Mouse (Mus musculus) liver, embryonic 15.5 days (tissue): ENCODE measurements around the gene Zdhhc5. TPM values are rescaled to one million over a fixed set of nuclear protein-coding genes. Genes with fewer than 3 reads are reported as not detected.
A peak's percentile ranks its signal among the peaks of the same experiment; 100 is the strongest.
"Not testable (repeated sequence)": the region's sequence is repeated elsewhere in the genome, so short reads cannot be mapped to it uniquely, and the experiment has no call there.

Source experiments
- ATAC-seq: fragments of 200-750 bp; cut with Nextera tagmentation; 2 replicates; pipeline ENCODE4 v1.8.0; 2017; ENCODE audit warnings: moderate number of reproducible peaks, mild to moderate bottlenecking, moderate library complexity; ENCODE audit not compliant: insufficient read depth
- H3K27ac ChIP-seq: fragments of 300-500 bp; sonication (generic); replicated peaks from 2 replicates; pipeline ENCODE4 v1.5.1; 2015; ENCODE audit warnings: mild to moderate bottlenecking, inconsistent platforms
- H3K27me3 ChIP-seq: fragments of 300-500 bp; sonication (generic); 2 replicates; pipeline ENCODE4 v1.6.1; 2015; ENCODE audit warnings: mild to moderate bottlenecking, inconsistent platforms
- H3K36me3 ChIP-seq: fragments of 300-500 bp; sonication (generic); replicated peaks from 2 replicates; pipeline ENCODE4 v1.6.1; 2015; ENCODE audit warnings: moderate library complexity, mild to moderate bottlenecking, inconsistent platforms
- H3K4me1 ChIP-seq: fragments of 300-500 bp; sonication (generic); replicated peaks from 2 replicates; pipeline ENCODE4 v1.6.1; 2015; ENCODE audit warnings: inconsistent platforms
- H3K4me2 ChIP-seq: fragments of 300-500 bp; sonication (generic); 2 replicates; pipeline ENCODE4 v1.6.1; 2015; ENCODE audit warnings: moderate library complexity, mild to moderate bottlenecking, inconsistent platforms
- H3K4me3 ChIP-seq: fragments of 300-500 bp; sonication (generic); replicated peaks from 2 replicates; pipeline ENCODE4 v1.5.1; 2015; ENCODE audit warnings: mild to moderate bottlenecking, inconsistent platforms
- H3K9ac ChIP-seq: fragments of 300-500 bp; sonication (generic); 2 replicates; pipeline ENCODE4 v1.6.1; 2015; ENCODE audit warnings: moderate library complexity, mild to moderate bottlenecking, inconsistent platforms
- H3K9me3 ChIP-seq: fragments of 300-500 bp; sonication (generic); replicated peaks from 2 replicates; pipeline ENCODE4 v1.6.1; 2016; ENCODE audit warnings: inconsistent platforms
- WGBS: fragments of 180-500 bp; shearing (Covaris S2); methylation state at CpG from one replicate; pipeline ENCODE4 v1.1.7; 2015; ENCODE audit warnings: mixed read lengths; ENCODE audit not compliant: insufficient replicate concordance; 5-methylcytosine and 5-hydroxymethylcytosine counted together
- polyA plus RNA-seq: library from polyadenylated mRNA; unstranded; fragments of >200 nt; fragmentation: Nextera tagmentation; extraction: Ambion mirVana; gene quantifications from 2 replicates; pipeline ENCODE4 v1.2.1, GENCODE M21; 2015

Gene Zdhhc5
- polyA plus RNA-seq, 1 experiment from 2014 or later, result 17.3 TPM

GRCm38 (mm10) chr2:84734351-84734864 lies 19.4 kb upstream of the Zdhhc5 start:
- no peak for ATAC-seq
- H3K9me3 ChIP-seq, result no peaks in the 10 kb centered on the region
- peaks cover 98% of the 10 kb centered on the region for H3K4me1 ChIP-seq
- peak overlapping the region; percentile 66 for H3K4me3 ChIP-seq
- H3K27me3 ChIP-seq, result peaks cover 26% of the 10 kb centered on the region
- H3K9ac ChIP-seq, result peak overlapping the region; percentile 77
- WGBS, result 1% methylated on average over 11 of the region's 11 CpGs
- peaks cover 36% of the 10 kb centered on the region for H3K36me3 ChIP-seq
- peak overlapping the region; percentile 82 for H3K4me2 ChIP-seq
- H3K27ac ChIP-seq, result peak overlapping the region; percentile 98

- WGBS, result 7% methylated on average over 8 of the region's 8 CpGs
- Histone ChIP-seq H3K4me1 (peaks cover 96% of the 10 kb centered on the region), H3K36me3 (peaks cover 29% of the 10 kb centered on the region), H3K9ac (peak within 1 kb of the TSS; percentile 77), H3K27me3 (peaks cover 26% of the 10 kb centered on the region), H3K27ac (peak within 1 kb of the TSS; percentile 98), H3K9me3 (no peaks in the 10 kb centered on the region), H3K4me2 (peak within 1 kb of the TSS; percentile 82), H3K4me3 (peak within 1 kb of the TSS; percentile 66)
- peak; percentile 60 for ATAC-seq
These were observed 18.8 kb upstream of the Zdhhc5 start, which contains the start of gene Ypel4 for GRCm38 (mm10) chr2:84733579-84734300. Ypel4 (plus strand) TSS chr2:84734058.

- WGBS, result 79% methylated on average over 1 of the region's 1 CpGs
- peak overlapping the region; percentile 98 for H3K27ac ChIP-seq
- no peak for ATAC-seq
- no peak overlapping the region for H3K4me3 ChIP-seq
- peak overlapping the region; percentile 82 for H3K4me2 ChIP-seq
- H3K9me3 ChIP-seq, result no peaks in the 10 kb centered on the region
- peaks cover 16% of the 10 kb centered on the region for H3K36me3 ChIP-seq
- H3K9ac ChIP-seq, result peak overlapping the region; percentile 22; the same call in 1 of the 2 replicates
- H3K4me1 ChIP-seq, result peaks cover 92% of the 10 kb centered on the region
- H3K27me3 ChIP-seq, result peaks cover 22% of the 10 kb centered on the region
These were observed 17.4 kb upstream of the Zdhhc5 start for GRCm38 (mm10) chr2:84732394-84732793.

- H3K4me2 ChIP-seq, result no peak overlapping the region
- no peak overlapping the region for H3K4me3 ChIP-seq
- no peak for ATAC-seq
- H3K9me3 ChIP-seq, result no peaks in the 10 kb centered on the region
- H3K36me3 ChIP-seq, result peaks cover 5% of the 10 kb centered on the region
- peak overlapping the region; percentile 98 for H3K27ac ChIP-seq
- H3K9ac ChIP-seq, result no peak overlapping the region
- peaks cover 83% of the 10 kb centered on the region for H3K4me1 ChIP-seq
- 84% methylated on average over 3 of the region's 3 CpGs for WGBS
- H3K27me3 ChIP-seq, result peaks cover 11% of the 10 kb centered on the region; the same call in 1 of the 2 replicates
These were observed 16.2 kb upstream of the Zdhhc5 start for GRCm38 (mm10) chr2:84731206-84731605.

GRCm38 (mm10) chr2:84728191-84728590 lies 13.2 kb upstream of the Zdhhc5 start:
- H3K27ac ChIP-seq, result peak overlapping the region; percentile 94
- ATAC-seq, result not testable (repeated sequence)

GRCm38 (mm10) chr2:84727172-84727858 lies 12.3 kb upstream of the Zdhhc5 start, which contains the start of gene Clp1:
Clp1 (minus strand) TSS chr2:84727350.
- peak within 1 kb of the TSS; percentile 71 for H3K9ac ChIP-seq
- H3K4me2 ChIP-seq, result peak within 1 kb of the TSS; percentile 81
- H3K4me1 ChIP-seq, result peaks cover 78% of the 10 kb centered on the region
- under 1% methylated on average over 39 of the region's 39 CpGs for WGBS
- peak within 1 kb of the TSS; percentile 67 for H3K4me3 ChIP-seq
- peaks cover 38% of the 10 kb centered on the region for H3K36me3 ChIP-seq
- peak; percentile 94 for ATAC-seq
- peak within 1 kb of the TSS; percentile 94 for H3K27ac ChIP-seq
- no peaks in the 10 kb centered on the region for H3K27me3 ChIP-seq
- no peaks in the 10 kb centered on the region for H3K9me3 ChIP-seq

More at GRCm38 (mm10) chr2:84728191-84728590, 13.2 kb upstream of the Zdhhc5 start:
- not testable (repeated sequence) for H3K27me3 ChIP-seq, H3K9ac ChIP-seq, H3K9me3 ChIP-seq
- peak overlapping the region; percentile 81 for H3K4me2 ChIP-seq
- WGBS, result 78% methylated on average over 5 of the region's 5 CpGs
- peaks cover 84% of the 10 kb centered on the region for H3K4me1 ChIP-seq
- H3K4me3 ChIP-seq, result peak overlapping the region; percentile 67; the same call in 1 of the 2 replicates
- H3K36me3 ChIP-seq, result peaks cover 31% of the 10 kb centered on the region

GRCm38 (mm10) chr2:84726716-84727115 lies 11.7 kb upstream of the Zdhhc5 start:
- WGBS, result 1% methylated on average over 9 of the region's 9 CpGs
- Histone ChIP-seq H3K27me3 (no peaks in the 10 kb centered on the region), H3K9me3 (no peaks in the 10 kb centered on the region), H3K4me2 (peak overlapping the region; percentile 81), H3K36me3 (peaks cover 44% of the 10 kb centered on the region), H3K4me1 (peaks cover 78% of the 10 kb centered on the region), H3K27ac (peak overlapping the region; percentile 94), H3K4me3 (peak overlapping the region; percentile 67), H3K9ac (peak overlapping the region; percentile 63)
- ATAC-seq, result peak; percentile 26

- peak overlapping the region; percentile 94; the same call in 1 of the 2 replicates for H3K27ac ChIP-seq
- H3K27me3 ChIP-seq, result no peaks in the 10 kb centered on the region
- H3K9ac ChIP-seq, result peak overlapping the region; percentile 63
- 88% methylated on average over 10 of the region's 10 CpGs for WGBS
- H3K36me3 ChIP-seq, result peaks cover 53% of the 10 kb centered on the region
- peak overlapping the region; percentile 81 for H3K4me2 ChIP-seq
- H3K4me3 ChIP-seq, result peak overlapping the region; percentile 67
- H3K4me1 ChIP-seq, result peaks cover 78% of the 10 kb centered on the region
- no peaks in the 10 kb centered on the region for H3K9me3 ChIP-seq
- no peak for ATAC-seq
These were observed 10.8 kb upstream of the Zdhhc5 start for GRCm38 (mm10) chr2:84725770-84726169.

- no peaks in the 10 kb centered on the region for H3K27me3 ChIP-seq
- 0 out of 2 replicates have a peak overlapping the region, but pooled peaks have one; percentile 9 for H3K27ac ChIP-seq
- no peak overlapping the region for H3K4me3 ChIP-seq
- peaks cover 61% of the 10 kb centered on the region for H3K36me3 ChIP-seq
- WGBS, result 89% methylated on average over 14 of the region's 14 CpGs
- H3K4me2 ChIP-seq, result peak overlapping the region; percentile 81; the same call in 1 of the 2 replicates
- no peak for ATAC-seq
- peaks cover 67% of the 10 kb centered on the region for H3K4me1 ChIP-seq
- H3K9me3 ChIP-seq, result no peaks in the 10 kb centered on the region
- H3K9ac ChIP-seq, result 0 out of 2 replicates have a peak overlapping the region, but pooled peaks have one; percentile 23
These were observed 8.9 kb upstream of the Zdhhc5 start for GRCm38 (mm10) chr2:84723856-84724255.

- Histone ChIP-seq H3K4me2 (no peak overlapping the region), H3K27ac (0 out of 2 replicates have a peak overlapping the region, but pooled peaks have one; percentile 19), H3K27me3 (no peaks in the 10 kb centered on the region), H3K4me3 (no peak overlapping the region), H3K4me1 (peaks cover 68% of the 10 kb centered on the region), H3K9ac (no peak overlapping the region), H3K9me3 (no peaks in the 10 kb centered on the region), H3K36me3 (peaks cover 60% of the 10 kb centered on the region)
- no peak for ATAC-seq
- 28% methylated on average over 3 of the region's 3 CpGs for WGBS
These were observed 6.2 kb upstream of the Zdhhc5 start for GRCm38 (mm10) chr2:84721182-84721581.

GRCm38 (mm10) chr2:84720718-84721117 lies 5.7 kb upstream of the Zdhhc5 start:
- Histone ChIP-seq H3K4me2 (no peak overlapping the region), H3K9ac (no peak overlapping the region), H3K9me3 (no peaks in the 10 kb centered on the region), H3K4me1 (peaks cover 66% of the 10 kb centered on the region), H3K4me3 (no peak overlapping the region), H3K27me3 (no peaks in the 10 kb centered on the region), H3K36me3 (peaks cover 55% of the 10 kb centered on the region), H3K27ac (0 out of 2 replicates have a peak overlapping the region, but pooled peaks have one; percentile 19)
- WGBS, result 88% methylated on average over 2 of the region's 2 CpGs
- no peak for ATAC-seq
